Mouse (Mus musculus): Measurements from ENCODE around the gene Tnks1bp1.

- TF ChIP-seq CTCF (IDR thresholded peaks at IDR 0.05; ENCODE audit: insufficient read depth, low read length) (no peak), POLR2A (IDR thresholded peaks at IDR 0.05; ENCODE audit: borderline replicate concordance, extremely low read depth, low read depth, low read length) (no peak)
Observed at GRCm38 (mm10) chr2:85065141-85065875, 17.5 kb downstream of the Tnks1bp1 start.
